Mouse (Mus musculus) embryonic fibroblast, embryonic 13.5 days (primary cell): ENCODE measurements around the gene Tuba1b.

Experiments
- CTCF ChIP-seq: IDR thresholded peaks from 2 replicates; pipeline ENCODE4 v1.5.1; 2011; ENCODE audit warnings: mild to moderate bottlenecking, control low read depth, low read length, moderate library complexity, borderline replicate concordance; ENCODE audit not compliant: insufficient read depth
- POLR2A ChIP-seq: IDR thresholded peaks from 2 replicates; pipeline ENCODE4 v1.6.1; 2011; ENCODE audit warnings: low read depth, mild to moderate bottlenecking, control low read depth, low read length, moderate library complexity

- no peak for TF ChIP-seq CTCF
- no peak for TF ChIP-seq POLR2A
These were observed 21.6 kb upstream of the Tuba1b start for GRCm38 (mm10) chr15:98956000-98956399.
